Mouse (Mus musculus): ENCODE measurements around the gene Npff.

Npff gene

DNA sequence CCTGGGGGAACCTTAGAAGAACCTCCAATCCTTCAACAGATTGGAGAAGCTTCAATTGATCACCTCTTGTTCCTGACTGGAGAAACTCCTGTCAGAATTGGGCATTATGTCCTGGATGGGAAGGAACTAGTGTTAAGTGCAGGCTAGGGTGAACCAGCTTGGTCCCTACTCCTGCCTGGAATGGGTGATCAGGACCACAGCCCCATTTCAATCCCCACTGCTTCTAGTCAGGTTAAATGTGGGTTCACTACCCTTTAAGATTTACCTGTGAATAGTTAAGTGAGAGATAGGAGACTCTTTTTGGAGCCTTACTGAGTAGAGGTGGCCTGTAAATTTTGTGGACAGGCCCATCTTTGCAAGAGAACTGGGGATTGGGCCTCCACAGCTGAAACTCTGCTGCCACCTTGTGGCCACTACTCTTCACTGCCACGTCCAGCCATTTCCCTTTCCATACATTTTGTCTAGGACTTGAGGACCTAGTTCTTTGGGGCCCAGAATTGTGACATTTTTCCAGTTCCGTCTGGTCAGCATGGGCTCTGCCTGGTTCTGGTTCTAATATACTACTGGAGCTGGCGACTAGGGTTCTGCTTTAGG, at the start of gene Npff:
Gene Npff, minus strand, starts transcription at position 51 of the 594 bp plus-strand sequence.
- peak; percentile 89 for DNase-seq (ENCODE audit: low spot score)

DNA sequence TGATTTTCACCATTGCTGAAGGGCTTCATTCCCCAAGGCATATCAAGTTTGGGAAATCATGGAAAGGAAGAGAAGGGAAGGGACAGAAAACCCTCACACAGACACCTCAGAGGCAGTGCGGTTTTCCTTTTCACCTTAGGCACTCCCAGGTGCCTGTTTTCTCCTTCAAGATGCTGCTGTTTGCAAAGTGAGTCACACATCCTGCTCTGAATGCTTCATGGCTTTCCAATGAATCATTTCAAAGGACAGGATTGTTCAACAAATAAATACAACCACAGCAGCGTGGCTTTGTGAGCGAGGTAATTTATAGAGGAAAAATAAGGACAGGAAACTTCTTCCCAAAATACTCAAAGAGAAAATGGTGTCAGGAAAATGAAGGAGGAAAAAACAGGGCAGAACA, 47.3 kb upstream of the Npff start:
- DNase-seq (ENCODE audit: low spot score), result no peak

DNA sequence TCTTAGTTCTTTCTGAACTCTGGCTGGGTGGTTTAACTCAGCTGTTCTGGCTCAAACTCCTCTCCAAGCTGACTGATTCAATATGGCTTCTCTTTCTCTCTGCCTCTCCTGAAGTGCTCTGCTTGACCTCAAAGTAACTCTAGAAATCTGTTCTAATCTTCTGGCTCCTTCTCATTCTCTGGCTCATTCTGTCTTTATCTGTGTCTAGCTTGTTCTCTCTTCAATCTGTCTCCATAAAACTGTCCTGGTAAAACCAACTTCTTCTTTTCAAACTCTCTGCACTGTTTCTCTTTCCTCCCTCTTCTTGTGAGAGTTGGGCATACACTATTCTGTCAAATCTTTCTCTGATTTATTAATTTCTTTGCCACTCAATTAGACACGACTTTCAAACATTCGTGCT, 43.1 kb upstream of the Npff start:
- DNase-seq (ENCODE audit: low spot score), result no peak

DNA sequence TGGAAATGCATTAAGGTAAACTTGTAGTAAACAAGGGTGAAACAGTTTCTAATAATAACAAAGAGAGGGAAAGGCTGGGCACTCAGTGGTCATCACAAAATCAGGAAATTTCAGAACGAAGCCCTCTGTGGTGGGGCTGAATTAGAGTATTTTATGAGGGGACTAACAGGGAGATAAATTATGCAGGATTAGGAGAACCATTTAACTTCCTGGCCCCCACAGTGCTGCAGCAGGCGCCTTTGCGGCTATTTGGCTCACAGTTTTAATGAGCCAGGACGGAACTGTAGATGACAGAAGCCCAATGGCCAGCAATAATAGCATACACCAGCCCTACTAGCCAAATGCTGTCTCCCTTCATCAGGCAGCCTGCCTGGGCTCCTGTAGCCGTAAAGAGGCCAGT, 38.9 kb upstream of the Npff start:
- no peak for DNase-seq (ENCODE audit: low spot score)

DNA sequence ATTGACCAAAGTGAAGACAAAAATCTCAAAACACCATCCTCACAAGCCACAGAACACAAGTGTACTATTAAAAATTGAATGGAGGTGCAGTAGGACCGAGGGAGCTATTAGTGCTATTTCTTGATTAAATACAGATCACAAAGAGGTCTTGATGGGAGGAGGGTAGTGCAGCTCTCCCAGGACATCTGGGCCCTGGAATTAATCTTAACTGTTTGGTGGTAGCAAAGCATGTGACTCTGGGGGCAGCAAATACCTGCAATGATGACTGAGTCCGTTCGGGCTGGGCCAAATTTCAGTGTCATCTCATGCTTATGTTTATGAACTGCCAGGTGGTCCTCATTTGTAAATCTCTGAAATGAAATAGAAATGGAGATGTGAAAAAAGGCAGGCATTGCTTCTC, 38.3 kb upstream of the Npff start:
- DNase-seq (ENCODE audit: low spot score), result no peak

DNA sequence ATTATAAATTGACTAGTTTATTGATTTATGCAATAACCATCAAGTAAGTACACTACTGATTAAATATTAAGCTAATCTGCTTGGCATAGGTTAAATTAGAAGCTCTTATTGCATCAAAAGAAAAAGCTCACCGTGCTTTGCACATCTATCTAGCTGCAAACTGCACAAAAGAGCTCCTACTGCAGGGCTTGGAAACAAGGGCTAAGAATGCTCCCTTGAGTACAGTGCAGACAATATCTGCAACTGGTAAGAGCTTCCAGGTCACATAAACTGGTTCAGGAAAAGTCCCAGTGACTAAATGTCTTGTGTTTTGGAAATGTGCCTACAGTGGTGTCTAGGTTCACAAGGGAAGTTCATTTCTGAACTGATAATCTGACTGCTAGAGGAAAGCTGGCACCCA, 37.7 kb upstream of the Npff start:
- DNase-seq (ENCODE audit: low spot score), result no peak

DNA sequence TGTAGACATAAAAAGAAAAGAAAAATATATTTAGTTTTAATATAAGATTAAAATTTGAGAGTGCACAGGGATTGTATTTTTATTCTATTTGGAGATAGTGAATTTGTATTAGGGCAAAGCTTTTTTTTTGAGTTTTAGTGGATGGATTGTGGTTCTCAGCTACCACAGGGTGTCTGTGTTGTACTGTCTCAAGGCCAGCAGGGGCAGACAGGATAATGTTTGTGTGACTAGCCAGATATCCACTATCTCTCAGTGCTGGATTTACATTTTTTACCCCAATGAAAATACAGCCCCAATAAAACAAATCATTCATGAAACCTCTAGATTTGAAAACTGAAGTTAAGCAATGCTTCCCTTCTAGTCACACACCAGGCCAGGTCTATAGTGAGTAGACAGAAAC, 32.8 kb upstream of the Npff start:
- DNase-seq (ENCODE audit: low spot score), result peak; percentile 19

DNA sequence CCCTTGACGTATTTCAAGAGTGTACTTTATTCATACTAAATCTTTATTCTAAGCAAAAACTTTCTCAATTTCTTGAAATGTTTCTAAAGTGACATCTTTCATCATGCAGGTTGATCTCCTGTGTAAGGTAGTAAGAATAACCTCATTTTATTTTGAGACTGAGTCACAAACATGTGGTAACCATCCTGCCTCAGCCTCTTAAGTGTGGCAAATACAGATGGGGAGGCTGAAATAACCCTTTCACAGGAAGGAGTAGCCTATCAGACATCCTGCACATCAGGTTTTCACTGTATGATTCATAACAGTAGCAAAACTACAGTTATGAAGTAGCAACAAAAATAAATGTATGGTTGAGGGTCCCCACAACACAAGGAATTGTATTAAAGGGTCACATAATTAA, 30.8 kb upstream of the Npff start:
- DNase-seq (ENCODE audit: low spot score), result no peak

DNA sequence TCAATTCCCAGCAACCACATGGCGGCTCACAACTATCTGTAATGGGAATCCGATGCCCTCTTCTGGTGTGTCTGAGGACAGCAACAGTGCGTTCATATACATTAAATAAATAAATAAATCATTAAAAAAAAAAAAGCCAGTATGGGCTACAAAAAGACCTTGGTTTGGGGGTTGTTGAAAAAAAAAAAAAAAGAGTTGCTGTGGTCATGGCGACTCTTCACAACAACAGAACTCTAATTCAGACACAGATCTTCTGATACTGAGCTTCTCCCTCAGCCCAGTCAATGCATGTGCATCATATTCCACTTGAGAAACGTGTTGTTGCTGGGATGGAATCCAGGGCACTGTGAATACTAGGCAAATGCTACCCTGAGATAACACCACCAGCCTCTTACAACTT, 27.9 kb upstream of the Npff start:
- no peak for DNase-seq (ENCODE audit: low spot score)

DNA sequence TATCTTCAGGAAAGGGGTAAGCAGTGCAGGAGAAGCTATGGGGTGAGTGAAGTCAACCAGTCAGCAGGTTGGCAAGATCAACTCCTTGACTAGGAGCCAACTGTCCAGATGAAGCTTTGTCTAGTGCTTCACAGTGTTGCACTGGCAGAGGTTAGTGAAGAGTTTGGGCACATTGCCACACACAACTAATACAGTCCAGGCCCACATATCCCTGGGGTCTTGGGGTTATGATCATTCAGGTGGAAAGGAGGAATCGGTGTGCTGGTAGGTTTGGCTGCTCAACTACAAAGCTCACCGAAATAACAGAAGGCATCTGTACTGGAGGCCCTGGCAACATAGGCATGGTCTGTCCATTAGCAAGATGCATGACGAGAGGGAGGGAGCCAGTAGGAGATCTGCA, 22.7 kb upstream of the Npff start:
- DNase-seq (ENCODE audit: low spot score), result peak; percentile 30

DNA sequence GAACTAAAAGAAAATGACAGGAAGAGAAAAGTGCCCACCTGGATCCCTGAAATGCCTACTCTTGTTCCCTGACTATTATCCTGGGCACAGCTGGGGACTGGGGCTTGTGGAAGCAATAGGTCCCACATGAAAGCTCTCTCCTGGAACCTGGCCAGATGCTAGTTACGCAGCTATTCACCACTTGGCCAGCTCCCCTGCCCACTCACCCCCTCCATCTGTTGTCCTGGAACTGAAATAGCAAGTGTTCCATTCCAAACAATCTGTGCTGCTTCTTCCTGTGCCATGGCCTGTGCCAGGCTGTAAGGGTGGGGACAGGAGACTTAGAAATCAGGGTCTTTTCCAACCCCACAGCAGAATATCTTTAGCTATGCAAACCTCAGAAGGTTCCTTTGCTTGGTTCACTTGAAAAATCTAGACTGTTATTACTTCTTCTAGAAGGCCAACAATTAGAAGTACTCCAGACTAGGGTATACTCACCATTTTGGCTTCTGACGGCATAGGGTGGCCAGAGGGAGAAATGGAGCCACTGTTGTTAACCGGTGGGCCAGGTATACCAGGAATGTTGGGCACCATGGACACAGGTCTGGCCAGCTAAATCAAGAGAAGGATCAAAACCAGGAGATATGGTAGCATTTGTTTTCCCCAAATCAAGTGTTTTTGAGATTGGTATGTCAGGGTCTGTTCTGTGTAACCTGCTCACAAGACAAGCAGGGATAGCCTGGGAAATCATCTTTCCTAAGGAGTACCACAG, 22.1 kb upstream of the Npff start:
- DNase-seq (ENCODE audit: low spot score), result peak; percentile 53

DNA sequence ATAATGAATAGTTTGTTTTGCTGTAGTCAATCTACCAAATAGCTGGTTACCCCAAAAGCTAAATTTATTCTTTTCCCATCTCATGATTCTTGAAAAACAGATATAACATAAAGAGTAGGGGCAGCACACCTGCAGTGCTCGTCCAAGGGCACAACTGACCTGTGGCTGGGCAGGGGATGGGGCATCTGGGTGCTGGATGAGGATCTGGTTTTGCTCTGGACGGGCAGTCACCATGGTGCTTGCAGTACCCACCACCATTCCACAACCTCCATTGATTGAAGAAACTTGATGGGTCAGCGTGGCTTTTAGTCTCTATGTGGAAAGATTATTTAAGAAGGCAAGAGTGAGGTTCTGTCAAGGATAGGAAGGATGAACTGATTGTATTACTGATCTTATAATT, 21.5 kb upstream of the Npff start:
- DNase-seq (ENCODE audit: low spot score), result no peak

DNA sequence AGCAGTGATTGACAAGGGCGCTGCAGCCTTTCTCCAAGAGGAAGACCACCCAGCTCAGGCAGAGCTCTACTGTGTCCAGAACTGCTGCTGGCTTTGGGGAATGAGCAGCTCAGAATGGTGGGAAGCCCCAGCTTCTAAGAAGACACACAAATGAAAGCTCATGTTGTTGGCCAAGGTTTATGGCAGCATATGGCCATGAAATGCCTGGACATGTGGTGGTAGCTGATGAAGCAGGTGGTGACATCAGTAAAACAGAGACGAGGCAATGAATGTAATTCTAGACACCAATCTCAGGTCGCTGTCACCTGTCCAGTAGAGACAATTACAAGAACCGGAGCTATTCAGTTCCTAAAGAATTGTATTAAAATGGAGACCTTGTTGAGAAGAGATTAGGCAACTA, 20.1 kb upstream of the Npff start:
- no peak for DNase-seq (ENCODE audit: low spot score)

DNA sequence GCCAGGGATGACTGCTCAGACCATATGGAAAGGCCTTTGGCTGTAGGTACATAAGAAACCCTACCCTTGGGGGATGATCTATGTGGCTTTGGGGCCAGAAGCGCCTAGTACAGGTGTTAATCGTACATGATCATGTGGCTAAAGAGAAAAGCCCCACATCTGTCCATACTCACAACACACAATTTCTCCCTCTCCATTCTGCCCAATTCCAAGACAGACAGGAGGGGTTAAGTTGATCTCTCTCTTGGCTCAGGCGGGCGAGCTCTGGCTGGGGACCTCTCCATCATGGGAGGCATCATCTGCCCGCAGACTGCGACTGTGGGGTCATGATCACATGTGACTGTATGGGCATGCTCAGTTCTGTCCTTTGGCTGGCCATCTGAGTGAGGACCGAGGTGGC, 9.2 kb upstream of the Npff start:
- no peak for DNase-seq (ENCODE audit: low spot score)

DNA sequence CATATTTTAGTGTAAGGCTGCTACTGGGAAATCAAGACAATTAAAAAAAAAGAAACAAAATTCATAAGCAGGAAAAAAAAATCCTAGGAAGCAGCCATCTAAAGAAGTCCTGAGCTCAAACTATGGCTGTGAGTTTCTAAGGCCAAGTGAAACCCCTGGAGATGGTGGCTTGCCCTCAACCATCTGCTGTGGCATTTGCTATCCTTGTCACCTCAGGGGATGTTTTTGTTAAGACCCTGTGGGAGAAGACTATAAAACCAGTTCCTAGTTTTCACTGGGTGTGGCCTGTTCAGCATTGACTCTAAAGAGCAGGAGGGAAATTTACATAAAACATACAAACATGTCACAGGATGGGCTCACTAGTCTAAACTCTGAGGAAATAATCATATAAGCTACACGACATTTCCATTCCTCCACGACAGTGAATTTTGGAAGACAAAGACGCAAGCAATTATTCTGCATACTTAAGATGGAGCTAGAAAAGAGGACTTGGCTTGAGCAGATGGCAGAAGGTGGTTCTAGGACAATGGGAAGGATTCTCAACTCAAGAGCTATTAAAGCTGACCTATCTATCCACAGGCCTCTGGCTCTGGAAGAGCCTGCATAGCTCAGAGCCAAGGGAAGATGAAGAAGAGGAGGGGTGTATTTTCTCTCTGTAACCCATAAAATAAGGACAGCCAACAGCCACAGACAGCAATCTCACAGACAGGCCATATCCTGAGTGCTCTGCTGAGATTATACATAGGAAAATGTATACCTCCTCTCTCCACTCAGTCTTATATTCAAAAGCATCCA, 7.6 kb upstream of the Npff start:
- no peak for DNase-seq (ENCODE audit: low spot score)

DNA sequence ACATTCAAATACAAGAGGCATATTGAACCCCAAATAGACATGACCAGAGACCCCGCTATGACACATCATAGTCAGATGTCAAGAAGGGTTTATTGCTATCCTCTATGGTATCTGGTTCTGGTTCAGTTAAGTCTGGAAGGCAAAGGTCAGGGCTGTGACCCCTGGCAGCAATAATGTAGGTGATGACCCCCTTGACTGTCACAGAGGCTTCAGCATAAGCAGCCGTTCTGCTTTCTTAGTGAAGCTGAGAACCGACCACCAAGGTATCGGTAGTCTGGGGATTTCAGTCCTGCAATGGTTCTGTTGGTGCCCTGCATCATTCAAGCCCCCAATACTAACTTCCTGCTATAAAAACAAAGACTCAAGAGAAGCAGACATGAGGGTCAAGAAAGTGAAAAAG, 6.8 kb upstream of the Npff start:
- no peak for DNase-seq (ENCODE audit: low spot score)

DNA sequence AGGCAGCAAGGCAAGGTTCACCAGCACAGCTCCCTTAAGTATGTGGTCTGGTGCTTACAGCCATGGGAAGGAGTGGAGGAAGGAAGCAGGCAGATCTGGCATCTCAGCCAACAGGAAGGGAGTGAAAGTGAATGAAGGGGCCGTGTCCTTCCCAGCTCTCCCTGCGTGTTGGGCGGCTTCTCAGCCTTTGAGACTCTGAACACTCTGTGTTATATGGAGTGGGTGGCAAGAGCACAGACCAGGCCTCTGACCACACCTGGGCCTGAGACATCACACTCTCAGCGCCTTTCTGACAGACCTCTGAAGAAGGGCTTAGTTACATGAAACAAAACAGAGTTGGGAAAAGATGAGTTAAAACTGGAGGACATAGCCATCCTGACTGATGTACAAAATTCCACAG, 5.8 kb upstream of the Npff start:
- DNase-seq (ENCODE audit: low spot score), result no peak

DNA sequence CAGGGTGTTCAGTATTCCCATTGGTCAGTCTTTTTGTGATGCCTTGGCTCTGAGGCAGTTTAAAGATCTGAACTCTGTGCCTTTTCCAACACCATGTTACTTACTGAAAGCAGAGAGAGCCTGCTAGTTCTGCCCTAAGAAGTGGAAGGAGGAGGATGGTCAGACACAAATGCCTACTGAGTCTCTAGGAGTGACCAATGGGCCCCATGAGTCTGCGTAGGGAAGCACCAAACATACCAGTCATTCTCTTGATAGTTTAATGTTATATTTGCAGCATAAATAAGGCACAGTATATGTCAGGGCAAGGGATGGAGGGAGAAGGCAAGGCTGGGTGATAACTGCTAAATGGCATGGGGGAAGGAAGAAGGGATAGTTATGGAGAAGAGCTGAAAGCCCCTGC, 3.7 kb upstream of the Npff start:
- no peak for DNase-seq (ENCODE audit: low spot score)

DNA sequence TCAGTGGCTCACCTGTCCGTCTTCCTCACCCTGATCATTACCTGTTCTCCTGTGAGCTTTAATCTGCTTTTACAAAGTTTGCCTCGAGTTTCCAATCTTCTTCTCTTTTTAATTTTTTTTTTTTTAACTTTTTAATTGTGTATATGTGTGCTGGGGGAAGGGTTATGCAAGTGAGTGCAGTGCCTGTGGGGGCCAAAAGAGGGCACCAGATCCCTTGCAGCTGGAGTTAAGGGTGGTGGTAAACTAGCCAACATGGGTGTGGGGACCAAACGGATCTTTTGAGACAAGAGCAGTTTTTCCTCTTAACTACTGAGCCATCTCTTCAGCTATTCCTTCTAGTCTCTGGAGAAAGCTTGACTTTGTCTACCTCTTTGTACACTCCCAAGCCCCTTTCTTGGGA, 3.2 kb upstream of the Npff start:
- DNase-seq (ENCODE audit: low spot score), result no peak

DNA sequence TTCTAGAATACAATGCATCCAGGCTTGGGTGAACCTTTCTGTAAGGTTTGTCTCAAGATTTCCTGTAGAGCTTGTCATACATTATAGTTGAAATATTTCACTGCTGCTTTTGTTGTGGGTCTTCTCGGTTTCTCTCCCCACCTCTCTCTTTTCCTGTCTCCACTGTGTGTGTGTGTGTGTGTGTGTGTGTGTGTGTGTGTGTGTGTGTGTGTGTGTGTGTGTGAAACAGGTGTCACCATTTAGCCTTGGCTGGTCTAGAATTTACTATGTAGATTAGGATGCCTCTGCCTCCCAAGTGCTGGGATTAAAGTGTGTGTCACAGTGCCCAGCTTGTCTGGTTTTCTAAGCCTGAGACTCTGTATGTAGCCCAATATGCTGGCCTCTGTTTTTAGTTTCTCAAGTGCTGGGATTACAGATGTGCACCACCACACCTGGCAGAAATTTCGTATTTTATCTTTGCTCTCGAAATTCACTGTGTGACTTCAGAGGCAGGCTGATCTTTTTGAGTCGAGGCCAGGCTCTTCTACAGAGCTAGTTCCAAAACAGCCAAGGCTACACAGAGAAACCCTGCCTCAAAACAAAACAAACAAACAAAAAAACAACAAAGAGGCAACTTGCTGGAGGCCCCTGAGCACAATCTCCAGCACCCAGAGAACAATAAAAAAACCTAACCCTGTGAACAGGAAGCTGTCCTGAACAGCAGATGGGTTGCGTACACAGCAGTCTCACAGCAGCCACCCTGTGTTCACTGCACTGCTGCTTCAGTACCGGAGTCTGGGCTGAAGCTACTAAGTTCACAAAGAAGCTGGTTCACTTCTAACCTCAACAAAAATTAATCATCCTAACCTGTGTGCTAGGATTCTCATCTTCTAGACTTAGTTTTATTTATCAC, 1.6 kb upstream of the Npff start:
- no peak for DNase-seq (ENCODE audit: low spot score)

DNA sequence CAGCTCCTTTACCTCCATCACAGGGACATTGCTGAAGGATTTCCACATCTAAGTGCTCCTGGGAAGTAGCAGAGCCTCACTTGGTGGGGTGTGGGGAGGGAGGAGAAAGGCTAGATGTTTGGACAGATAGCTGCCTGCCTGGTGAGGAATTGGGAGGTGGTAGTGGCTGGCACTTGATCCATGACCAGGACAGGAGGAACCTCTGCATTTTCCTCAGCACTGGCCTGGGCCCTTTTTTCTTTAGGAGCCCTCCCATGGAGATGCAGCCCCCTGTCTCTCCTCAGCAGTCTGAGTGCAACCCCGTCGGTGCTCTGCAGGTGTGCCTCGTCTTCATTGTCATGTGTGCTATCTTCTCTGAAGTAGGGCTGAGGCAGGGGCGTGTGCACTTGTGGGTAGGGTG, 3.3 kb downstream of the Npff start:
- no peak for DNase-seq (ENCODE audit: low spot score)

DNA sequence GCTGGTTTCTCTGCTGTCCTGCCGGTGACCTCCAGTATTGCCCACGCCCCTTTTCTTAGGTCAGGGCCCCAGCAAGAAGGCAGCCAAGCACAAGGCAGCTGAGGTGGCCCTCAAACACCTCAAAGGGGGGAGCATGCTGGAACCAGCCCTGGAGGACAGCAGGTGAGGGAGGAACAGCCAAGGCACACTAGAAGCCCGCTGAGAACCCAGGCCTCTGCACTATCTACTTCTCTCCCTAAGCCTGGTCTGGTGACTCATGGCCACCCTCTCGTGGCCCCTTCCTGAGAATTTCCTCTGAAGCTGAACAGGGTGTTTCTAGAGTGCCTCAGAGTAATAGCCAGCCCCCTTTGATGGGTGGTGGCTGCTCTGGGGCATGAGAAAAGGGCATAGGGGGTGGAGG, 4.3 kb downstream of the Npff start:
- DNase-seq (ENCODE audit: low spot score), result peak; percentile 75

All from MN1 (cell line).